Mouse (Mus musculus): ENCODE measurements around the gene 1700025G04Rik.
A peak's percentile ranks its signal among the peaks of the same experiment; 100 is the strongest.

1700025G04Rik gene

DNA sequence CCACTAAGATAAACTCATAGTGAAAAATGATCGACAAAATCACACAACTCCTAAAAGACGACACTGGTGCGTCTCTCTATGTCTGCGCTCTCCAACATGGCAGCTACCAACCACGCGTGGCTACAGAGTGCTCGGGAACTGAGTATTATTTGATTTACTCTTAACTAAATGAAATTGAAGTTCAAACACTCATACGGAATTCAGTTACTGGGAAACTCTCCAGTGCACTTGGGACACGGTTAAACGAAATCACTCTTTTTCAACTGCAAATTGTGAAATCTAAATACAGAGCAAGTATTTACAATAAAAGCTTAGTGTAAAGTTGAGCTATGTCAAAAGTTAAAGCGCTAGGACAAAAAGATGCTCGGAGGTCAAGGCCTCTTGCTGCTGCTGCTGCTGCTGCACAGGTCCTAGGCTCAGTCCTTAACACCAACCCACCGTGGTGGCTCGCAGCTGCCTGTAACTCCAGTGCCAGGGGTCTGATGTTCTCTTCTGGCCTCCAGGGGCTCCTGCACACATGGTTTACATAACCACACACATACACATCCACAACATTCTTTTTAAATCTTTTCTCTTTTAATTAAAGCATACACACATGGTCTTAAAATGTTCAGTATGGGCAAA lies 13.6 kb downstream of the 1700025G04Rik start:
- DNase-seq (ENCODE audit: low spot score): no peak

DNA sequence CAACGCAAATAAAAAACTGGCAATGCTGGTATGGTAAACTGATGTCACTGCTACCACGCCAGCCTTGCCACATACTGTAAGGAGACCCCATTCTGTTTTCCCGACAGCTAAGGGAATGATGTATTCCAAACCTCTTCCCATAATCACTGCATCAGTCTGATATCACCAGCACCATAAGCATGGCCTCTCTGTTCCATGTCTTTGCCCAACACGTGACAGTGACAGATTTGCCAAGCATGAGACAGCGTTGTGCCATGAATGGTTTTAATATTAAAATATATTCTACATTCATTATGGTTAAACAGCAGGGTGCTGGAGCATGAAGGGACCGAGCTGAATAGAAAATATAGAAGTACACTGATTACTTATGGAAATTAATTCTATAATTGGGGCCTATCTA lies 14.2 kb downstream of the 1700025G04Rik start:
- DNase-seq (ENCODE audit: low spot score): no peak

DNA sequence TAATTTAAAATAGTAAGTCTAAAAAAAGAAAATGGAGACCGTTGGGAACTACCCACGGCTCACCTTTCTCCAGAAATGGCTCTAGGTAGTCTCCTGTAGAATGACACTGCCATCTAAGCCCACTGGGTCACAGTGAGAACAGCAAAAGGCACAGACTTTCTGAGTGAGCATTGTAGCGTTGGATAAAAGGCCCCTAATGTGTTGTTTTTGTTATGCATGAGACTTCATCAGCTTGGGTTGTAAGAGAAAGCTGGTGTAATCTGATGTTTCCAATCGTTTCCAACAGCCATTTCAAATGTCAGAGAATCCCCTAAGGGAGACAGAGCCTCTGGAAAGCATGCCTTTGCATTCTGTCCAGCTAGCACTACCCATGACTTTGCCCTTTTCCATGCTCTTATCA lies 19.5 kb downstream of the 1700025G04Rik start:
- DNase-seq (ENCODE audit: low spot score): no peak

DNA sequence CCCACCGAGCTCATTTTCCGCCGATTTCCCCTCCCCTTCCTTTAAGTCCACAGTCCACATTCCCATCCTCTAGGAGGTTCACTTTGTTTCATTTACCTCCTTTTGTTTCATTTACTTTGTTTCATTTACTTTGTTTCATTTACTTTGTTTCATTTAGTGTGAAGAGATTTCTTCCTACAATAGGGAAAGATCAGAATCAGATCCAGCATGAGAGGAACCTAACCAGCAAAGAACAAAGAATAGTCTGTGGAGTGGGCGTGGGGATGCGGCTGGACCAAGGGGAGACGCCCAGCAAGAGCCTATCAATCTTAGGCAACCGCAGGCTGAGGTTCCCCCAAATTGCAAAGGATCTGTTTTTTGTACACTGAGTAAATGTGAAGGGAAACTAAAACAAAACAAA lies 20.2 kb downstream of the 1700025G04Rik start:
- no peak for DNase-seq (ENCODE audit: low spot score)

DNA sequence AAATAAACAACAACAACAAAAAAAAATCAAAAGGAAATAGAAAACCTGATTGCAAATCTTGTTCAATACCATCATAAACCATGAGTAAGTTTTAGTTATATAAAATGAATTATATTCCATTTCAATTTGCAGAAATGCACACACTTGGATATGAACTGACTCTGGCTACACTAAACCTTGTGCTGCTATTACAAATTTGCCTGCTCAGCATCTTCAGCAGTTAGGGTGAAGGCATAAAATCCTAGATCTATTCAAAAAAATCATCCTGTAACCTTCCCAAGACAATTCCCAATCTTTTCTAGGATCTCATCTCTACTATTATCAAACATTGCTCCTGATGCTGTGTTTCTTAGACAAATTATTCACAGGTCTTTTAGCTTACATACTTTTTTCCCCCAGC lies 22.0 kb downstream of the 1700025G04Rik start:
- no peak for DNase-seq (ENCODE audit: low spot score)

DNA sequence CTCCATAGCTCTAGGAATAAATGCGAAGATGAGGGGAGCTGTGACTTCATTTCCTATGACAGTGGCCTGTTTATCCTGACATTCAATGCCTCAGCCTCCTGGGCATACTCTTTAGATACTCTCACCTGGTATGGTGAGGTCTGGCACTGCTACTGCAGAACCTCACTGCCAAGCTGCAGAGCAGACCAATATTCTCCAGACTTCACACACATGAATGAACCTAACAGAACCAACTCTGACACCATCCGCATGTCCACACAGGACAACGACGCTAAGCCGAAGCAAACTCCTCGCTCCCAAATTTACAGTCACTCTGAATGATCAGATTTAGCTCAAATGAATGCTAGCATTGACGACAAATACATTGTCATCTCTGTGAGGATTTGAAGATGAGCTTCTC lies 24.4 kb downstream of the 1700025G04Rik start:
- DNase-seq (ENCODE audit: low spot score): no peak

DNA sequence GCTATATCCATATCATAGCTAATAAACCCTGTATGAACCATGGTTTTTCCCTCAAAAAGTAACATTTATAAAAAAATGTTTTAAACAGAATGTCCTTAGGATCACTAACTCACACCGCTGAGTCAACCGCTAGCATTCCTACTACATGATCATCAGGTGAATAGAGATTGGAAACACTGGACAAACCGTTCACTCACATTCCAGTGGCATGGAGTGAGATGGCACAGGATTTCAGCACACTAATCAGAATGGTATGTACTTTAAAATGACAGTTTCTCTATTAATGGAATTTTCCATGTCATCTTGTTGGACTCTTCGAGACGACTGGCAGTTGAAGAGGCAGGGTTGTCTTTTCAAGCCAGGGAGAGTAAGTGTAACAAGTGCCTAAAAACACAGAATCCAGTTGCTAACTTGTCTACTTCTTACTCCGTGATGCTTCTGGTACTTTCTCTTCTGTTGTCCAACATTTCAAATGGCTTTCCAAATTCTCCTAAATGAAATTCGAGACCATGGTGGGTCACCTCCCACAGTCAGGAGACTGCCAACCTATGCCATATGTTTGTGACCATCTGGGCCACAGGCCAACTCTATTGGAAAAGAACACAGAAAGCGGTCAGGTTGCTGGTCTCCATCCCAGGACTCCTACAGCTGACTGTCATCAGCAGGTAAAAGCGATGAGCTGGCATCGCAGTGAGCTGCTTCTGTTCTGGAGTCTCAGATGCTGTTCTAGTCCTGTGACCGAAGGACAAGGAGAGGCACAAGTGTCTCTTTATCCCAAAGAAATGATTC lies 26.4 kb downstream of the 1700025G04Rik start:
- no peak for DNase-seq (ENCODE audit: low spot score)

DNA sequence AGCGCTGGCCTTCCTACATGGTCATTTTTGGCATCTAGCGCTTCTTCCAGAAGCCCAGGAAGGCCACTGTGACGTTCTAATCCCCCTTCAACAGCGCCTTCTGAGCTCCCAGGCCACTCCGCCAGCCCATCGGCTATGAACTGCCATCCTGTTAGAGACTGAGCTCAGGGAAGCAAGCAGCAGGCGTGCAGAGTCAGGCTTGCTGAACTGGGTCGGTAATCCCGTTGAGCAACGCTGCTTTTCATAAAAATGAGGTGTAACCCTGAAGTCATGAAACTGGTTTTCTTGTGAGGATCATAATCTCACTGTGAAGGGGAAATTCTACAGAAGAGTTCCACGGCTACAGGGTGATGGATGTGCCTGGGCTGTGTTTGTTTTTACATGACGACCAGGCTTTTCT lies 28.2 kb downstream of the 1700025G04Rik start:
- no peak for DNase-seq (ENCODE audit: low spot score)

DNA sequence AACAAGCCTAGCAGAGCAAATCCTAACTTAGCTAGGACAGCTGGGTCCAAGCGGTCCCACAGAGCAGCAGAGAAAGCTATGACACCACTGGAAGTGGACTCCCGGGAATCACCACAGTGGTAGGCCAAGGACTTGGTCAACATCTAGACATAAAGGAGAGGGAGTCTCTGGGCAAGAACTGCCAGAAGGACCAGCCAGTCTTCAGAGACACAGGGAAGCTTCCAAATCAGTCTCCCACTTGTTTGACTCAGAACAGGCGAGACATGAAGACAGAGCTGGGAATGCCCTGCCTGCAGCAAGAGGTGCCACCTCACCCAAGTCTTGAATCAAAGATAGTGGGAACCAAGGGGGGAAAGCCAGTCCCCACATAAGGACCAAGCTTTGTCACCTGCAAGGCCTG lies 29.7 kb downstream of the 1700025G04Rik start:
- DNase-seq (ENCODE audit: low spot score): no peak

DNA sequence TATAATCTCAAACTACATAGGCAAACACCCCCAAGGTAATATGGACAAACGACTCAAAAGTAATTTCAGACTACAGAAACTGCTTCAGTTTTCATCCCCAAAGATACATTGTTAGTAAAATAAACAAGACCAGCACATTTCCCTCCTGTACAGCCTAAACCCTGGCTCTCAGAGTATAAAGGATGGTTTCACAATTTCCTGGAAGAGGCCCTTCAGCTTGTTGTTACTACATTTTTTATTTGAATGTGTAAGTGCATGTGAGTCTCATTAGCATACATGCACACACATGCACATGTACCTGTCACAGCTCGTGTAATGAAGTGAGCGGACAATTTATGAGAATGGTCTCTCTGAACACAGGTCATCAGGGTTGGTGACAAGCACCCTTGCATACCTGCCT lies 31.1 kb downstream of the 1700025G04Rik start:
- no peak for DNase-seq (ENCODE audit: low spot score)

DNA sequence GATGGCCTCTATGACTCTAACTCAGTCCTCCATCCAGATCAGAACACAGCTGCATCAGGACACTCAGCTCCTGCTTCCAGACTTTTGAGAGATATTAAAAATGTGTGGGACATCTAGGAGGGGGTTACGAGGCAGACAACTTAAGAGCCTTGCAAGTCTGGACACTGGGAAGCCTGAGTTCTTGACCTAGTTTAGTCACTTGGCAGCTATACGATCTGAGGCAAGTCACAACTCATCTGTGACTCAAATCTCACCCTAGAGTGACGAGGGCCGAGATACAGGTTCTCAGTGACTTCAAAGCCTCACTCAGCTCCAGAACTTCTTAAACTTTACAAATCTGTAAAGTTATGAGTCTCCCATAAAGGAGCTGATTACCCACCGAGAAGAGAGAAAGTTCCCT lies 36.8 kb downstream of the 1700025G04Rik start:
- no peak for DNase-seq (ENCODE audit: low spot score)

DNA sequence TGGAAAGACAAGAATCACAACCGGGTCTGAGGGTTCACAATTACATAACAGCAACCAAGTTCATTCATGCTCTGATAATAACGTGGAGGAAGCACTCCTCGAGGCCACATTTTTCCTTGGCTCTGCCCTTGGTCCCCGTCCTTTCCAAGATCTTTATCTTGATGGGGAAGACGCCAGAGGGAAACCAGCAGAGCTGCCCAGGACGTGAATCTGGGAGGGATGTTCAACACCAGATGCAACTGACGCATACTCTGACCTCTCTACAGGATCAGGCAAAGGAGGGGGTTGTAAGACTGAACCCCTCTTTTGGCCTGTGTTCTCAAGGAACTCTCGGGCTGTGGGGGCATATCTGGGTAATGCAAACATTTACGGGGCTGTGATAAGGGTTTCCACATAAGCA lies 38.1 kb downstream of the 1700025G04Rik start:
- DNase-seq (ENCODE audit: low spot score): no peak

DNA sequence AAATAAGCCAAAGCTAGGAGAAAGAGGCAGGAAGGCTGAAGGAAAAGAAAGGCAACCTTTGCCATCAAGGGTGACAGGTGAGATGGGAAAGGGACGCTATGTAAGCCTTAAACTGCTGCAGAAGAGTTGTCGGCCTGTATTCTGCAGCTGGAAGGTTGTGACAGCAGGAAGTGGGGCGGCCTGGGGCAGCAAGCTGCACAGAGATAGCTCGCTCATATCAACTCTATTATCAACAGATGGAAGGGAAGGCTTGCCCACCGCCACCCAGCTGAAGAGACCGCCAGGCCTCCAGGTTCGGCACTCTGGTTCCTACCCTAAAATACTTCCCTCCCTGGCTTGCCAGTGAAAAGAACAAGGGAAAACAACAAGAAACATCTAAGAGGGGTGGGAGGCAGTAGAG lies 39.9 kb downstream of the 1700025G04Rik start:
- DNase-seq (ENCODE audit: low spot score): no peak

DNA sequence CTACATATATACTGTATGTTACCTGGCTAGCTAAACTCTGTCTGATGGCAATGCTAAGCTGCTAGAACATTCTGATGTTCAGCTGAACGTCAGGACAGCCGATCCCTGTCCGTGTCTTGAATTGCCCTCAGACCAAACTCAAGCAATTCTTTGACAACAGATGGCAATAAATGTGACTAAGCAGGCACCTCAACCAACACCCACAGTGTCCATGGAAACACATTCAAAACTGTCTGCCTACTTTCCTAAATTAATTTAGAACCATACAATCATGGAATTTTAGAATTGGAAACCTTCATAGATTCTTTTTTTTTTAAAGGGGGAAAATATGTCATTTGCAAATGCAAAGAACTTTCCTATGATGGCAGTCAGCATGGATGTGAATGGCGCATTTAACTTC lies 41.6 kb downstream of the 1700025G04Rik start:
- no peak for DNase-seq (ENCODE audit: low spot score)

DNA sequence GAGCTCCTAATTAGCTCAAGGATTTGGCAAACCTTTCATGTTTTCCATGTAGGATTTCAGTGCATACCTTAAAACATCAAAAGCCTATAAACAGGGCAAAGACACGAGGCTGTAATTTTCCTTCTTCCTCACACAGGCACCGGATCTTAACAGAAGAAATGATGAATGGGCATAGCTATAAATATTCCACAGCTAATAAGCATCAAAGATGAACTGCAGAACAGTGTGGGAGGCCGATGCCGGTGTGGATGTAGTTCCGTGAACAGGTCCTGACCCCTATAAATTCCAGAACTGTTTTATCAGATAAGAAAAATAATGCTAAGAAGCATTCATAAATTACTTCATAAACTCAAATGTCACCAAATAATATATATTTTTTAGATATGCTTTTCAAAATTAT lies 42.5 kb downstream of the 1700025G04Rik start:
- DNase-seq (ENCODE audit: low spot score): peak; percentile 38

DNA sequence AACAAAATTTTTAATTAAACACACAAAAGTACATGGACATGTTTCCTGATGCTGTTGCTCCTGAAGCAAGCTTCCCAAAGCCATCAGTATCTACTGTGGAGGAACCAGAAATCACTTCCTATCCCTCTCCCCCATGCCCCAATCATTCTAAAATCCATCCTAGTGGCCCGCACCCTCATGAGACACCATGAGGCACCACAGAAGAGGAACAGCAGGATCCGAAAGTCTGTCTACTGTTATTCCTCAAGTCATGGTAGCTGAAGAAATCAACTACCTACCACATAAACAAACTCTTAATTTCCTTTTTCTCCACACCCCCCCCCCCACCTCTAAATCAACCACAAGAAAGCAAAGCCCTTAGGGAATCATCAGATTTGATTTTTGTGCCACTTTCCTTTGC lies 46.5 kb downstream of the 1700025G04Rik start:
- DNase-seq (ENCODE audit: low spot score): no peak

DNA sequence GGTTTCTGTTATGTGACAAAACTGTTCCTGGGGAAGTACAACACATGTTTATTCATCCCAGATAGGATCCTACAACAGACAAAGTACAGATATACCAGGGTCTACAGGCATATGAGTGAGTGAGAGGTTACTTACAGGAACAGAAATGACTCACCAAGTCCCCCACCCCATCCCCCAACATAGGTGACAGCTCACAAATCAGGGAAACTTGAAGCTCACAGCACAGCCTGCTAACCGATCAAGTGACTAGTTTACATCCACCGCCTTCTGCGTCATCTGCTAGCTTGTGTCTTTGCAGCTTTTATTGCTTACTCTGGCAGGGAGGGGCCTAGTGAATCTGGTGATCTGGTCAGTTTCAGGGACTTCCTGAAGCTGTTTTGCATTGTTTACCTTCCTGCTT lies 47.5 kb downstream of the 1700025G04Rik start:
- no peak for DNase-seq (ENCODE audit: low spot score)

DNA sequence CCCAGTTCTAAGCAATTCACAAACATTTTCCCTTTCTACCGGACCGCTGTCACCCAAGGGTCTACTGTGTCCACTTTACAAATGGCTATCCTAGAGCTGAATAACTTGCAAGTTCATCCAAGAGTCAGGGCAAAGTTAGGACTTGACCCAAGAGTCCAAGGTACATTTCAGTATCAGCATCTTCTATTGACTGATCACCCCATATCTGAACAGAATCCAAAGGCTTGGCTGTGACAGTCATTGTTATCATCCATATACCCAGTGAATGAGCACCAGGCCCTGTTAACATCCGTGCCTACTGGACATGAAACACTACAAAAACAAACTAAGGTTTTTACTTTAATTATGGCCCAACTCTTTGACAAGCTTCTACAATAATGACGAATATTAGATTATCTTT lies 48.9 kb downstream of the 1700025G04Rik start:
- no peak for DNase-seq (ENCODE audit: low spot score)

DNA sequence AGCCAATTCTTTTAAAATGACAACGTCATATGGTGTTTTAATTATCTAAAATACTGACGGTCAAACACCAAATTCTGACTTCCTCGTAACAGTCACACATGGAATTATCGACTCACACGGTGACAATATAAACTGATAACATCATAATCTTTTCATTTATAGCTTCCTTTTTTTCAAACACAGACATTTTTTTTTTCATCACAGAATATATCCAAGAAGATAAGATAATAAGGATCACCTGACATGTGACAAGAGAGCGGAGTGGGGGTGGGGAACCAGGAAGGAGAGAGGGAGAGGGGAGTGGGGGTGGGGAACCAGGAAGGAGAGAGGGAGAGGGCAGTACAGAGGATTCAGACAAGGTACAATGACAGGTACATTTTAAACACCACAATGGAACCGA lies 49.9 kb downstream of the 1700025G04Rik start:
- no peak for DNase-seq (ENCODE audit: low spot score)

DNA sequence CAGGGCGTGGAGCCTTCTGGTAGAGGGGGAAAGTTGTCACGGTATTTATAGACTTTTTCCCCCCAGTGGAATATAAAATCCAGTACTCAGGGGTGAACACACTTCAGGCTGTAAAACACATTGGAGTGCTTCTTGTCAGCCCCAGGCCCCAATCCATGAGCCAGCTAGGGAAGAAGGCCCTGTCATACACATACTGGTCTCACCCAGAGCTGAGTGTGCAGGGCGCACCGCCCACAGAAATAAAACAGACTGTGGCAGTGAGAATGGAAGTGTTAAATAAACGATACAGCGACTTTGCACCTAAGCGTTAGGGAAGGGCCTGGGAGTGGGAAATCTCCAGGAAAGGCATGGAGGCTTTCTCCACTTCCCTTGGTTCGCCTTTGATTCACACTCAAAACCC lies 50.3 kb downstream of the 1700025G04Rik start:
- no peak for DNase-seq (ENCODE audit: low spot score)

DNA sequence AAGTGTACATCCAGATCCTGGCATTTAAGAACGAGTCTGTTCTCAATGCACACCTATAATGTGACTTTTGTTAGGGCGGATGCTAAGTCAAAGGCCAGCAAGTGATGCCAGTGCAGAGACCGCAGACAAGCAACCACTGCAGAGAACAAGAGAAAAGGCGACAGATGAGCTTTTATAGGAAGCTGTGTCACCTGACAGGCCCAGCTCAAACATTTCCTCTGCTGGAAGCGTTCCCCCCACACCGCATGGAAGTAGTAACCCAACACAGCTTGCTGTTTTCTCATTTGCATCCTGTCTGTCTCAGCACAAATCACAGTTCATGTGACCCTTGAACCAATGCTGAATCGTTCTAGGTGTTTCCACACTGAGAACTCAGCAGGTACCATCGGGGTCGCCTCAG lies 51.8 kb downstream of the 1700025G04Rik start:
- DNase-seq (ENCODE audit: low spot score): no peak

DNA sequence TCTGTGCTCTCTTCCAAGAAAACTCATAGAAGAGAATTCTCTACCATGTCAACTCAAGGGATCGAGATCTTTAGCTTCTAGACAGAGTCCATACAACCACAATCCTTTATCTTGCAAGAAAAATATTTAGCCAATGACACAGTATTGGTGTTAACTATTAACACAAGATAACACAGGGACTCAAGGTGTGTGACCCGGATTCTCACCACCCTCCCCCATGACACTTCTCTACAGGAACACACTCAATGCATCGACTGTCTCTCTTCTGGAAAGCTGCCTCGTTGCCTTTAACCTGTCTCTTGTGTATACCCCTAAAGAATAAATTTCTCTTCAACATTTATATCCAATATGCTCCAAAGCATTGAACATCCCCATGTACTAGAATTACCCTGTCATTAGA lies 52.3 kb downstream of the 1700025G04Rik start:
- no peak for DNase-seq (ENCODE audit: low spot score)

DNA sequence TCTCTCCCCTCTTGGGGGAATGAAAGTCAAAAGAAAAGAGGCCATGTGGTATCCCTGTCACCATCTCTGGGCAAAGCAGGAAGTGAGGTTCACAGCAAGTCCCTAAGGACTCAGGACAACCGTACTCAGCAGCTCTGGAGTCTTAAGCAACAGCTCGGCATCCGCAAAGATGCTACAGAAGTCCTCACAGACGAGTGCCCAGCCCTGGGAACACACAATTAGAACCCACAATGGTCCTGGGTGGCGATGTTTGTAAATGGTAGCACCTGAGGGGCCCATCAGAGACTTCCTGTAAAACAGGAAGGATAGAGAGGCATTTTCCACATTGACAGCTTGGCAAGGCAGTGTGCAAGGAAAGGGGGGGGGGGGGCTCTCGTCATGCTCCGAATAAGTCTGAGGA lies 55.2 kb downstream of the 1700025G04Rik start:
- no peak for DNase-seq (ENCODE audit: low spot score)

DNA sequence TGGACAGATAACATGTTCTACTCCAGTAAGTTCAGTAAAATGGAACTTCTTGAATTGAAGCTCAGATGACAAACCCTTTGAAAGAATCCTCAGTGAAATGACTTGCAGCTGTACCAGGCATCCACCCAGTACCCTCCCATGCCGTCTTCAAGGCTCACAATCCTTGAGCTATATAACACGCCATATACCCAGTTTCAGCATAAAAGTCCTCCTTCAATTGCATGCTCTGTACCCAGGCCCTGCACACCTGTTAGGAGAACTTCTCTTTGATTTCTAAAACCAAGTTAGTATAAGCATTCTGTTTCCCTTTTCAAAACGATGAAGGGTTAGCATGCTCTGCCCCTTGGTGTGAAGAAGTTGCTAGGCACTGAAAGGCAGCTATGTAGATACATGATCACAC lies 56.2 kb downstream of the 1700025G04Rik start:
- no peak for DNase-seq (ENCODE audit: low spot score)

Data from embryo, embryonic 10.5 days (tissue).